Mouse (Mus musculus) erythroblast, embryonic 14.5 days (primary cell): ENCODE results near the gene Btrc.

ENCODE experiments used
- GATA1 ChIP-seq: IDR thresholded peaks from 2 replicates; pipeline ENCODE4 v1.6.1; 2012; ENCODE audit warnings: low read length, inconsistent platforms, mixed read lengths
- TAL1 ChIP-seq: IDR thresholded peaks from 3 replicates; pipeline ENCODE4 v1.6.1; 2012; ENCODE audit warnings: low read length, inconsistent platforms, mixed read lengths

- TF ChIP-seq GATA1 (no peak), TAL1 (no peak)
Measured at GRCm38 (mm10) chr19:45454391-45454790, 90.9 kb downstream of the Btrc start.
